Mouse (Mus musculus) T-helper 1 cell (primary cell): ENCODE measurements at regions not wholly inside any gene's neighbourhood (a gene's known extent, or its start where the extent isn't known, plus 50 kb on each side); places are given as distances from the start of the nearest gene placed in this dataset.

Experiments
- in situ Hi-C: fragments of 300-600 bp; cut with MboI, MseI; formaldehyde crosslinking; loops from one replicate; pipeline ENCODE4 v1.15.1; 2025; ENCODE audit warnings: high pct_unique_total_duplicates

- in situ Hi-C loops: loop anchor here (25.0 kb wide), 1 partner anchor 1925 kb away; no protein-coding TSS in a partner anchor
Measured at GRCm38 (mm10) chr7:71412079-71412478, 60.8 kb upstream of the Gm10295 start.

DNA sequence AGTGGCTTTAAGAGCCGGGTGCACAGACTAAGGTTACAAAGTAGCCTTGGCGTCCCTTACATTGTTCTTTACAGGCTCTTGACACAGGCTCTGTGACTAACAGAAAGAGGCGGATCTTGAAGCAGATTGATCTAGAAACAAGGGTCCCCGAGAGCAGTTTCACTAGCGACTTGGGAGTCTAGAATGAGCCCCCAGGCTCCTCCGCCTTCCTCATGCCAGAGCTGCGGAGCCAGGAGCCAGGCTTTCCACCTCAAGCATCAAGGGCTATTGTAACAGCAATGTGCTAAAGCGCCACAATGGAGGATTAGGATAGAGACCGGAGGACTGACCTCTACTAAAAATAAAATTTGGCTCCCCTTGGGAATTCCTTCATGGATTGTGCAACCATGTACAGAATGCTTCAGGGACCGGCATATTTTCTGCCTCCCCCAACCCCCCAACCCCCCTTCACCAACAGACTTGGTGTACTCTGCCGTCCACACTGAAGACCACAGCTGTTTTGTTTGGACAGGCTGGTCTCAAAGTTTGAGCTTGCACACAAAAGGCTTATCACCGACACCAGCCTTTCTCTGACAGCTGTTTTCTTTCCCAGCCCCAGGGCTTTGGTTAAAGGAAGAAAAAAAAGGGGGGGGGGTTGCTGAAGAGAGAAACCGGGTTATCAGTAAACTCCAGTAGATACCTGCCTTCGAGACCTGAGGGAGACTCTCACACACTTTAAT is 60.2 kb upstream of the Gm10295 start:
- in situ Hi-C loops: loop anchor here (25.0 kb wide), 1 partner anchor 1924 kb away; no protein-coding TSS in a partner anchor

DNA sequence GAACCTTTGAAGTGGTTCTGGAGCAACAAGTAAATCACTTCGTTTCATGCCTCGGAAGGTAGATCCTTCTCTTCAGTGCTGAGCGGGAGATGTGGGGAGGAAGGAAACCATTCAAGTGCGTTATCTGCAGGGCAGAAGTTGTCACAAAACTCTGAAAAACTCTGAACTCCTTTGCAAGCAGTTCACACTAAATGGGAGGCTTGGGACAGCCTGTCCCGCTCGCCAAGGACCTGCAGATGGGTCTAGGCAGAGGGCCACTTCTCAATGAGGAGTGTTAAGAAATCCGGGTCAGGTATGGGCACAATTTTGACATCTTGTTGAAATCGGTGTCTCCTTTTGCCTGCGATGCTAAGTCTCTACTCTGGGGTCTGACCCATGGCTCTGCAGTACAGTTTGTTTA is 58.6 kb upstream of the Gm10295 start:
- in situ Hi-C loops: loop anchor here (25.0 kb wide), 1 partner anchor 1923 kb away; no protein-coding TSS in a partner anchor

- in situ Hi-C loops: loop anchor here (25.0 kb wide), 1 partner anchor 1922 kb away; no protein-coding TSS in a partner anchor
Measured at GRCm38 (mm10) chr7:71409061-71409460, 57.8 kb upstream of the Gm10295 start.

GRCm38 (mm10) chr7:71406283-71406682 is 55.0 kb upstream of the Gm10295 start:
- in situ Hi-C loops: loop anchor here (25.0 kb wide), 1 partner anchor 1919 kb away; no protein-coding TSS in a partner anchor
